Mouse (Mus musculus): ENCODE measurements around the gene Caprin2.
A peak's percentile ranks its signal among the peaks of the same experiment; 100 is the strongest.

Gene Caprin2

DNA sequence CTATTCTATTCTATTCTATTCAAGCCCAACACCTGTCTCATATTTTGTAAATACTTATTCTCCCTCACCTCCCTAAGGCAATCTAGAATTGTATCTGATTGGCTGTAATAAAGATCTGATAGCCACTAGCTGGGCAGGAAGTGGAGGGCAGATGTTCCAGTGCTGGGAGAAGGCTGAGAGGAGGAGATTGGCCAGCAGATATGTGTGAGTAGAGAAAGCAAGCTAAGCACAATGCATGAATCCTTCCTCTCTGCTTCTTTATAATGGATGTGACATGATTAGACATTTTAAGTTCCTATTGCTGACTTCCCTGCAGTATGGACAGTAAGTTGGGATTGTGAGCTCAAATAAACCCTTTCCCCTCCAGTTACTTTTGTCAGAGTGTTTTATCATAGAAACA is 57.6 kb downstream of the Caprin2 start:
- no peak for DNase-seq

DNA sequence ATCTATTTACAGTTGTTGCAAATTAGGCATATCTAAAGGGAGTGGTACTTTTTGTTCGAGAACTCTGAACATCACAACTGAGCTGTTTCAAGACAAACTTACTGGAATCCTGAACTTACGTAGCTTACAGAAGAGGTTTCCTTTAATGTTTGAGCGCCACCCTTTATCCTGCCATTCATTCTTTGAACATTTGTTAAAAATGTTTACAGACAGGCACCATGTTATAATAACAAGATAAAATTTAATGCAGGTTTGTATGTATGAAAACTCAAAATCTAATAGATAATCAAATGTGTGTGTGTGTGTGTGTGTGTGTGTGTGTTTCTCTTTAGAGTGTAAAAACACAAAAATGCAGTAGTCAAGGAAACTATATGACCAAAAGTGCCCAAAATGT is 64.3 kb downstream of the Caprin2 start:
- no peak for DNase-seq

DNA sequence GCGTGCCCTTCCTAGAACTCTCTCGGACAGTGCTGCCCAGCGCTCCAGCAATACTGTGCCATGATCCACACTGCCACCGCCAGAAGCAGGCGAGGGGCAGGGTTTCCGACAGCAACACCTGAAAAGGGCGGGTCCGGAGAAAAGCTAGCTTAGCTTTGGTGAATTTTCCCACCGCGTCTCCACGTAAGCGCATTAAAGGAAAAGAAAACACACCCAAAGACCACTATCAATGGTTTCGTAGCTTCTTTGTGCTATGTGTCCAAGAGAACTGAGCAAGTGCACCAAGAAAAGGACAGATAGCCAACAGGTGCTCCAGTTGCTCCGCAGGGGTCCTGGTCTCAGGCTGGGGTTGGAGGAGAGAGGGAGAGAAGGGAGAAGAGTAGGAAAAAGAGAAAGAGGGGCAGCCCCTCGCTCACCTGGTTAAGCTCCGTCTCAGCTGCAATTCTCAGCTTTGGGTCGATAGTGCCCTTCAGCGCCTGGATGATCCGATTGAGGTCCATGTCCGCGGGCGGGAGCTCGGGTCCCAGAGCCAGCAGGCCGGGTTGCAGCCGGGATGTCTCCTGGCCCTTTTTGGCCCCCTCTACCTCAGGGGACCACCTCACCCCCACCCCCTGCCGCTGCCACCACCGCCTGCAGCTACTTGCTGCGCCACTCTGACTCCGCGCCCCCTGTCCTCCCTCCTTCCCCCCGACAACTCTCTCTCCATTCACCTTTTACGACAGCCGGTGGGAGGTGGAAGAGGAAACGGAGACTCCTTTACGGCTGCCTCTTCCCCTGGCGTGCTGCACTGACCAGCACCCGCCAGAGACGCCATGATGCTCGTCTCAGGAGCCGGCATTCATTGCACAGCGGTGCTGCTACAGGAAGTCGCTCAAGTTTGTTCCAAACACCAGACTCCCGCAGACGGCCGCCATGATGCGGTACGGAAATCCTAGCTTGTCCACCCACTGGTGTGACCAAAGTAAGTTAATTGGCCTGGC is 65.0 kb downstream of the Caprin2 start, which contains the start of gene Ipo8:
Gene Ipo8, minus strand, starts transcription at position 720 of the 980 bp plus-strand sequence.
- peak; percentile 85 for DNase-seq

DNA sequence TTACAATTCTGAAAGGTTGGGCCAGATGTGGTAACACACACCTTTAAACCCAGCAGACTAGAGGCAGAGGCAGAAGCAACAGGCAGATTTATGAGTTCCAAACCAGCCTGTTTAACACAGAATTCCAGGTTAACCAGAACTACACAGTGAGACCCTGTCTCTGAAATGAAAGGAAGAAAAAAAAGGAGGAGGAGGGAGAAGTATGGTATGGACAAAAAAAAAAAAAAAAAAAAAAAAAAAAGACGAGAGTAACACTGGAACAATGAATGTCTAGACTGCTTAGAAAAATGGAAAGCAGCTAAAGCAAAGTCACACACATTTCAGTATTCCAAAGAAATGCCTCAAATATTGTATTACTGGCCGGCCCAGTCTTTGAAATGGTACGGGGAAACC is 65.7 kb downstream of the Caprin2 start:
- no peak for DNase-seq

DNA sequence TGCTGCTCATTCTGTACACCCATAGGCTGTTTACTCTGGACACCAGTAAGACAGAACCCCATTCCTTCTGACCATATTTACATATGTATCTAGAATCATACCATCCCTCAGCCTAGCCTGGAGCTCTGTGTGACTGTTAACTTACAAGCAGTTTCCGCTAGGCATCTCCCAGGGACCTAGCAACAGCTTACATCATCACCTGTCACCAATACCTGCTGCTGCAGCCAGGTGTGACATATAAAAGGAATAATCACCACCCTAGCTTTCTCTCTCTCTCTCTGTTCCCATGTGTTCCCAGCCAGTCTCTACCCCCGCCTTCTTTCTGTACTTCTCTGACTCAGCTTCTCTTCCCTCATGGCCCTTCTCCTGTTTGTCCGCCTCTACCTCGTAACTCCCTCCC is 69.9 kb downstream of the Caprin2 start:
- no peak for DNase-seq

DNA sequence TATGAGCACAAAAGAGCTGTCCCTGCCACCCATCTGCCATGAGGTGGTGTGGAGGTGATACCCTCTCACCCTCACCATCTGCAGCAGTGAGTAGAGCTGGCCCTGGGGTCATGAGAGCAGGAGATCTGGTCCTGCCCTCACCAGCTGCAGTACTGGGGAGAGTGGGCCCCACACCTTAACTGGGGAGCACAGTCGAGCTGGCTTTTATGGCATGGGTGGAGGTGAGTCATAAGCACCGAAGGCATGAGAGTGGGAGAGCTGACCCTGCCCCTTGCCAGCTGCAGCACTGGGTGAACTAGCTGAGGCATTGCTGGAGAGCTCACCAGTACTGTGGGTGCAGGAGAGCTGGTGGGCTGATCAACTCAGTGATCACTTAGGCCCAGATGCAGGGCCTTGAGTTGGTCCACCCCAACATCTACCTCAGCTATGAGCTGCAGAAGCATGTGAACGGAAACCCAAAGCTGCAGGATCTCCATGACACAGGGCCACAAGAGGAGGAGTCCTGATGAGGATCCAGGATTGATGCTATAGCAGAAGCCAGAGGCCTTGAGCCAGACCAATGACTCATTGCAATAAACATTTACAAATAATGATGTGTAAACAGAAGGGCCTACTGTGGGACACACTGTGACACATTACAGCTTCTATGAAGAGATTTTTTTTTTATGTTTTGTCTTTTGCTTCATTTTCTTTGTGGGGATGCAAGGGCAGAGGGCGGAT is 77.3 kb downstream of the Caprin2 start:
- DNase-seq = no peak

DNA sequence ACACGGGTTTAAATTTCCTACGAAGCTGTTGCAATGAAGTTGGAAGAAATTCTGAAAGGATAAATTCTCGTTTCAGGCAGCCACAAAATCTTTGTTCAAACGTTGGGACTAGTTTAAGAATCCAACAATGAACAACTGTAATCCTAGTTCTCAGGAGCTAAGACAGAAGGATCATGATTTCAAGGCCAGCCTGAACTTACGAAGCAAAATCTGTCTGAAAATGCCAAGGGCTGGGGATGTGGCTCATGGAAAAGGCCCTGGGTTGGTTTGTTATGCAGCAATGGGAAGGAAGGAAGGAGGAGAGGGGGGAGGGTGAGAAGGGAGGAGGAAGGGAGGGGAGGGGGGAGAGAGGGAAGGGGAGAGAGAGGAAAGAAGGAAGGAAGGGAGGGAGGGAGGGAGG is 79.3 kb downstream of the Caprin2 start:
- DNase-seq = no peak

DNA sequence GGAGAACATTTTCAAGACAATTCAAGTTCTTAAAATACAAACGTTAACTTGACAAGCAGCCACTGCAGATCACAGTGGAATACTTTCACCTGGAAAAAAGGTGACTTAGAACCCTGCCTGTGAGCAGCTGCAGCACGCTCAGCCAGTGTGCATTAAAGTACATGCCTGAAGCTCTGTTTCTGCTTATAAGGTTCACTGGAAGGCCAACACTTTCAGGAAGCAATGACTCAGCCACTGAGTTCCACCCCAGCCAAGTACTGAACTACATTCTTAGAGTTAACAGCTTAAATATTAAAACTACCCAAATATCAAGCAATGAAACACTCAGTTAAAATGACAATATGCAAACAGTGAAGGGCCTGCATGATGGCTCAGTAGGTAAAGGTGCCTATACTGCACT is 84.9 kb downstream of the Caprin2 start:
- no peak for DNase-seq

DNA sequence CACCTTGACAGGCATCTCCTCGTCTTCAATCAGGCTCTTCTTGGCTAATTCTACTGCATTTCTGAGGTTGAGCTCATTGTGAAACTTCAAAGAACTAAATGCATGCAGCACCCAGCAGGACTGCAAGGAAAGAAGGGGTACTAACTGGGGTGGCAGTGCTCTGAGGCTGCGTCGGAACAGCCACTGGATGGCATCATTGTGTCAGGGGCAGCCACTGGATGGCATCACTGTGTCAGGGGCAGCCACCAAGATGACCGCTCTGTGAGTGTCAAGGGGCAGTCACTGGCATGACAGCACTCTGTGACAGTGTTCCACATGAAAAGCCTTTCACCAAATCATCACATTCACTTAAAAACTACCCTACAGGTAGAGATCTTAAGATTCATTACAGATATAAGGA is 96.3 kb downstream of the Caprin2 start:
- DNase-seq = no peak

DNA sequence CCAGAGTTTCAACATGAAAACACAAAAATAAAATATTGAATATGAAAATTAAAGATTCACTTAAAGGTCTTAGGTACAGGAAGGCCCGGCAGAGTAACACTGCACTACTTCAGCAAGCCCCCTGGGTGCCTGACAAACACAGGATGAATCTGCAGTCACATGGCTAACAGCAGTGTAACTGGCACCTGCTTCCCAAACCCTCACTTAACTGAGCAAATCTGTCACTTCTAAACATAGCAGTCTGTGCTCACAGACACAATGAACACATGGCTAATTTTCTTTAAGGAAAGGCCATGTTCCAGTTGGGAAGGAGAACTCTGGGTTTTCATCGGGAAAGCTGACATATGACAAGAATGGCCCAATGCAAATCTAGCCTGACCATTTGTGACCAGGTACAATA is 100.9 kb downstream of the Caprin2 start:
- no peak for DNase-seq
